Mouse (Mus musculus) leukemia stem cell, adult 10-12 weeks (primary cell): ENCODE results near the gene Olfr164. TPM values are rescaled to one million over a fixed set of nuclear protein-coding genes. Genes with fewer than 3 reads are reported as not detected.

Experiments
- polyA plus RNA-seq: library from polyadenylated mRNA; stranded (reverse); fragments of >175 nt; gene quantifications from 2 replicates; pipeline ENCODE4 v1.2.3, GENCODE M21; 2012; ENCODE audit warnings: low replicate concordance

Olfr164 gene
- polyA plus RNA-seq, result not detected in 2 replicates

DNA sequence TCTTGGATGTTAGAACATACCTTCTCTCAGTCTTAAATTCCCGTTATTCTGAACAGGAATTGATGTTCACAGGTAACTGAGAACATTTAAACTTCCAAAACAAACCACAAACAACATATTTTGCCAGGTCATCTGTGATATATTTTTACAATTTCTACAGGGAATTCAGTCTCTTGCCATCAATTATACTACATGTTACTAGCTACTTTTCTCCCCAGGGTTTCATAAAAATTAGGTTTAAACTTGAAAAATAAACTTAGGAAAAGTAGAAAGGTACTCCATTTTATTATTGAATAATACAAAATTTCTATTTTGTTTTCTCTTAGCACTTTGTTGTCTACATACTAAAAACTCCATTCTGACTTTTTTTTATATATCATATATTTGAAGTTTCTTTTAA is at the start of gene Olfr164:
Gene Olfr164, minus strand, starts transcription at position 101 of the 400 bp plus-strand sequence.

Other genes with a start within 250 kb of the Olfr164 start
- not detected in 2 replicates for gene Olfr165, start 109.1 kb upstream of the Olfr164 start, polyA plus RNA-seq
- not detected in 2 replicates for gene Olfr166, start 169.6 kb upstream of the Olfr164 start, polyA plus RNA-seq
- gene Olfr167, start 208.2 kb upstream of the Olfr164 start, polyA plus RNA-seq, result 0.02 TPM in 1 of 2 replicates, not detected in the other
- not detected in 2 replicates for gene Olfr168, start 221.5 kb upstream of the Olfr164 start, polyA plus RNA-seq